Mouse (Mus musculus): ENCODE results near the gene 6430548M08Rik.

- TF ChIP-seq EP300 (optimal IDR thresholded peaks at IDR 0.05) = no peak
- no peak for TF ChIP-seq CTCF (IDR thresholded peaks at IDR 0.05; ENCODE audit: low read depth)
These were observed 4.2 kb downstream of the 6430548M08Rik start for GRCm38 (mm10) chr8:120118162-120118561.
